In genomic region chr16:14420496-14421132, GRCm38 (mm10) we compare ENCODE assay signal across 22 mouse cellular contexts. TPM values are rescaled to one million over a fixed set of nuclear protein-coding genes. Genes with fewer than 3 reads are reported as not detected.
DNase-seq lines count a peak whose midpoint lies in the region; ATAC-seq lines count a peak whose summit lies in the region.
"Had no signal": no experiment of that assay in that cellular context is flagged by ENCODE, and none has a peak within 500 bp of the region (broad histone marks: within the 10 kb centered on the region; RNA-seq: fewer than 3 reads in every experiment).

No protein-coding gene starts in this region.

- H3K9ac ChIP-seq in heart, embryonic 12.5 days = no peak overlapping the region
- no peak overlapping the region for H3K9ac ChIP-seq in midbrain, embryonic 14.5 days (replicated peaks; ENCODE audit: low read length)
- H3K9ac ChIP-seq: embryonic facial prominence, embryonic 15.5 days; forebrain, embryonic 15.5 days had no signal

- no peaks in the 10 kb centered on the region for H3K27me3 ChIP-seq in heart, embryonic 10.5 days (ENCODE audit: insufficient read depth, poor library complexity, severe bottlenecking)
- no peaks in the 10 kb centered on the region for H3K27me3 ChIP-seq in heart, embryonic 12.5 days (replicated peaks)
- no peaks in the 10 kb centered on the region for H3K27me3 ChIP-seq in midbrain, embryonic 14.5 days (ENCODE audit: control insufficient read depth, insufficient read depth, low read length)
- H3K27me3 ChIP-seq: embryonic facial prominence, embryonic 15.5 days; forebrain, embryonic 15.5 days had no signal

- no peak overlapping the region for H3K27ac ChIP-seq in heart, embryonic 10.5 days
- H3K27ac ChIP-seq in heart, embryonic 12.5 days (ENCODE audit: poor library complexity, severe bottlenecking) = no peak overlapping the region
- no peak overlapping the region for H3K27ac ChIP-seq in midbrain, embryonic 14.5 days (replicated peaks; ENCODE audit: low read depth, low read length)
- H3K27ac ChIP-seq: embryonic facial prominence, embryonic 15.5 days; forebrain, embryonic 15.5 days; hindbrain, embryonic 10.5 days had no signal

- 81% methylated on average over 5 of the region's 5 CpGs for WGBS in heart, embryonic 10.5 days
- 77% methylated on average over 5 of the region's 5 CpGs for WGBS in heart, embryonic 12.5 days
- 90% methylated on average over 5 of the region's 5 CpGs for WGBS in midbrain, embryonic 14.5 days

- H3K36me3 ChIP-seq in heart, embryonic 10.5 days = no peaks in the 10 kb centered on the region; the same call in 1 of the 2 replicates
- no peaks in the 10 kb centered on the region for H3K36me3 ChIP-seq in heart, embryonic 12.5 days
- H3K36me3 ChIP-seq in midbrain, embryonic 14.5 days (ENCODE audit: control insufficient read depth, insufficient read depth, low read length) = peaks cover 8% of the 10 kb centered on the region; the same call in 1 of the 2 replicates
- H3K36me3 ChIP-seq: forebrain, embryonic 15.5 days had no signal

- DNase-seq in heart, embryonic 10.5 days (ENCODE audit: low spot score) = peak; percentile 9
- DNase-seq in testis, postnatal 10 days (ENCODE audit: low spot score) = peak; percentile 16
- no peak for DNase-seq in testis, postnatal 14 days (ENCODE audit: low spot score)
- peak; percentile 34 for DNase-seq in kidney, postnatal 14 days
- no peak for DNase-seq in midbrain, embryonic 14.5 days
- DNase-seq in gastrocnemius, adult 8-10 months (ENCODE audit: low spot score in 2 of 2) = no peak
- DNase-seq: adrenal gland, adult 8-10 months; adrenal gland, postnatal 36 days; B cell, adult 2 months; cerebellum, adult 8-10 months; cerebellum, postnatal 14 days; embryo, embryonic 11 days; gastrocnemius, postnatal 10 days; heart, adult 18-20 months had no signal

- no peak overlapping the region for H3K4me3 ChIP-seq in heart, embryonic 10.5 days
- no peak overlapping the region for H3K4me3 ChIP-seq in heart, embryonic 12.5 days
- H3K4me3 ChIP-seq in midbrain, embryonic 14.5 days (replicated peaks; ENCODE audit: low read depth, low read length) = no peak overlapping the region
- H3K4me3 ChIP-seq: embryonic facial prominence, embryonic 15.5 days; erythroblast, embryonic 14.5 days; forebrain, embryonic 15.5 days; hindbrain, embryonic 10.5 days had no signal

- no peak overlapping the region for H3K4me2 ChIP-seq in heart, embryonic 12.5 days
- H3K4me2 ChIP-seq in midbrain, embryonic 14.5 days (ENCODE audit: low read length) = no peak overlapping the region
- H3K4me2 ChIP-seq: embryonic facial prominence, embryonic 15.5 days; forebrain, embryonic 15.5 days; heart, embryonic 11.5 days had no signal

- ATAC-seq in heart, embryonic 12.5 days (ENCODE audit: insufficient number of reproducible peaks, low FRiP score) = no peak
- no peak for ATAC-seq in midbrain, embryonic 14.5 days (ENCODE audit: low FRiP score, low TSS enrichment)
- ATAC-seq: CD4-positive, CD25-positive, alpha-beta regulatory T cell, adult 4 months; forebrain, embryonic 15.5 days had no signal

- no peaks in the 10 kb centered on the region for H3K9me3 ChIP-seq in heart, embryonic 10.5 days
- no peaks in the 10 kb centered on the region for H3K9me3 ChIP-seq in heart, embryonic 12.5 days (replicated peaks)
- H3K9me3 ChIP-seq in midbrain, embryonic 14.5 days (ENCODE audit: control insufficient read depth, low read length) = no peaks in the 10 kb centered on the region
- H3K9me3 ChIP-seq: embryonic facial prominence, embryonic 15.5 days; forebrain, embryonic 15.5 days; G1E; hindbrain, embryonic 10.5 days had no signal

- no peaks in the 10 kb centered on the region for H3K4me1 ChIP-seq in heart, embryonic 10.5 days
- no peaks in the 10 kb centered on the region for H3K4me1 ChIP-seq in heart, embryonic 12.5 days (replicated peaks)
- no peaks in the 10 kb centered on the region for H3K4me1 ChIP-seq in midbrain, embryonic 14.5 days (ENCODE audit: control insufficient read depth, insufficient read depth, low read length)
- H3K4me1 ChIP-seq: embryonic facial prominence, embryonic 15.5 days; forebrain, embryonic 15.5 days; hindbrain, embryonic 10.5 days had no signal

RNA-seq across cellular contexts. Expression of gene Abcc1, which starts 59.3 kb away (rescaled TPM):
- 2.8 and 4.9 TPM in 2 replicates for polyA plus RNA-seq in heart, embryonic 10.5 days (2016; fragmentation: Nextera tagmentation; extraction: Ambion mirVana)
- 3.1 and 3.4 TPM in 2 replicates for polyA plus RNA-seq in heart, embryonic 12.5 days (2016; fragmentation: Nextera tagmentation; extraction: Ambion mirVana)
- polyA plus RNA-seq in midbrain, embryonic 14.5 days (2014; fragmentation: Nextera tagmentation; extraction: Ambion mirVana) = 6.2 and 9.6 TPM in 2 replicates
- 10 to 100 TPM; 17.2 to 23.2 (median 21.4) TPM for total RNA-seq in gastrocnemius, adult 8-10 months (2022)

Comparison
In these comparisons a context has a peak if more than half of its experiments do, and no peak if none do; other contexts are left out.
1. DNase-seq: peak in heart, embryonic 10.5 days (single experiment), testis, postnatal 10 days (single experiment) and kidney, postnatal 14 days (single experiment); none in testis, postnatal 14 days (single experiment), midbrain, embryonic 14.5 days (single experiment) and gastrocnemius, adult 8-10 months (0 of 2).